Mouse (Mus musculus): ENCODE measurements around the gene Sla2. TPM values are rescaled to one million over a fixed set of nuclear protein-coding genes. Genes with fewer than 3 reads are reported as not detected.
A peak's percentile ranks its signal among the peaks of the same experiment; 100 is the strongest.
"Not testable (repeated sequence)": the region's sequence is repeated elsewhere in the genome, so short reads cannot be mapped to it uniquely, and the experiment has no call there.

The Sla2 gene
- polyA plus RNA-seq, 1 experiment from 2014 or later, result 1.9 TPM

GRCm38 (mm10) chr2:156919191-156919590 is 32.2 kb upstream of the Sla2 start:
- H3K27ac ChIP-seq, result not testable (repeated sequence)

GRCm38 (mm10) chr2:156918562-156918961 is 31.6 kb upstream of the Sla2 start:
- DNase-seq (ENCODE audit: low spot score), result peak; percentile 69
- WGBS, result 60% methylated on average over 4 of the region's 4 CpGs
- no peak overlapping the region for H3K27ac ChIP-seq

More at GRCm38 (mm10) chr2:156919191-156919590, 32.2 kb upstream of the Sla2 start:
- 81% methylated on average over 11 of the region's 11 CpGs for WGBS
- DNase-seq (ENCODE audit: low spot score), result peak; percentile 54
- not testable (repeated sequence) for H3K4me3 ChIP-seq; H3K4me1 ChIP-seq; H3K36me3 ChIP-seq; H3K27me3 ChIP-seq (ENCODE audit: insufficient read depth, poor library complexity, severe bottlenecking); H3K9me3 ChIP-seq

GRCm38 (mm10) chr2:156916419-156917125 is 29.6 kb upstream of the Sla2 start:
- H3K4me1 ChIP-seq, result peaks cover 5% of the 10 kb centered on the region; the same call in 1 of the 2 replicates
- no peaks in the 10 kb centered on the region for H3K27me3 ChIP-seq (ENCODE audit: insufficient read depth, poor library complexity, severe bottlenecking)
- no peak for DNase-seq (ENCODE audit: low spot score)
- no peaks in the 10 kb centered on the region for H3K9me3 ChIP-seq
- 88% methylated on average over 3 of the region's 3 CpGs for WGBS
- no peak overlapping the region for H3K4me3 ChIP-seq
- H3K36me3 ChIP-seq, result no peaks in the 10 kb centered on the region
- H3K27ac ChIP-seq, result no peak overlapping the region

More at GRCm38 (mm10) chr2:156918562-156918961, 31.6 kb upstream of the Sla2 start:
- H3K4me1 ChIP-seq, result peaks cover 5% of the 10 kb centered on the region; the same call in 1 of the 2 replicates
- no peaks in the 10 kb centered on the region for H3K9me3 ChIP-seq
- H3K27me3 ChIP-seq (ENCODE audit: insufficient read depth, poor library complexity, severe bottlenecking), result no peaks in the 10 kb centered on the region
- no peak overlapping the region for H3K4me3 ChIP-seq
- no peaks in the 10 kb centered on the region for H3K36me3 ChIP-seq

- no peaks in the 10 kb centered on the region for H3K27me3 ChIP-seq (ENCODE audit: insufficient read depth, poor library complexity, severe bottlenecking)
- 55% methylated on average over 3 of the region's 3 CpGs for WGBS
- H3K27ac ChIP-seq, result no peak overlapping the region
- H3K36me3 ChIP-seq, result no peaks in the 10 kb centered on the region
- no peaks in the 10 kb centered on the region for H3K9me3 ChIP-seq
- no peak overlapping the region for H3K4me3 ChIP-seq
- no peak for DNase-seq (ENCODE audit: low spot score)
- H3K4me1 ChIP-seq, result peaks cover 5% of the 10 kb centered on the region; the same call in 1 of the 2 replicates
Observed at GRCm38 (mm10) chr2:156915559-156915958, 28.6 kb upstream of the Sla2 start.

GRCm38 (mm10) chr2:156913191-156913590 is 26.2 kb upstream of the Sla2 start:
- no peak for DNase-seq (ENCODE audit: low spot score)
- Histone ChIP-seq H3K27ac (no peak overlapping the region), H3K36me3 (no peaks in the 10 kb centered on the region), H3K27me3 (ENCODE audit: insufficient read depth, poor library complexity, severe bottlenecking) (no peaks in the 10 kb centered on the region), H3K9me3 (no peaks in the 10 kb centered on the region), H3K4me3 (no peak overlapping the region), H3K4me1 (peaks cover 5% of the 10 kb centered on the region; the same call in 1 of the 2 replicates)
- WGBS, result 78% methylated on average over 5 of the region's 5 CpGs

GRCm38 (mm10) chr2:156905931-156906330 is 18.9 kb upstream of the Sla2 start:
- H3K4me1 ChIP-seq; H3K27me3 ChIP-seq (ENCODE audit: insufficient read depth, poor library complexity, severe bottlenecking); H3K27ac ChIP-seq; H3K4me3 ChIP-seq; DNase-seq (ENCODE audit: low spot score); H3K9me3 ChIP-seq; H3K36me3 ChIP-seq: not testable (repeated sequence)
- 20% methylated on average over 4 of the region's 4 CpGs for WGBS

GRCm38 (mm10) chr2:156904976-156905717 is 18.2 kb upstream of the Sla2 start:
- Histone ChIP-seq H3K4me3 (no peak overlapping the region), H3K36me3 (no peaks in the 10 kb centered on the region), H3K27ac (no peak overlapping the region), H3K9me3 (no peaks in the 10 kb centered on the region), H3K4me1 (peaks cover 6% of the 10 kb centered on the region; the same call in 1 of the 2 replicates), H3K27me3 (ENCODE audit: insufficient read depth, poor library complexity, severe bottlenecking) (no peaks in the 10 kb centered on the region)
- 21% methylated on average over 6 of the region's 6 CpGs for WGBS
- no peak for DNase-seq (ENCODE audit: low spot score)

GRCm38 (mm10) chr2:156903367-156903766 is 16.4 kb upstream of the Sla2 start:
- WGBS, result 37% methylated on average over 2 of the region's 2 CpGs

GRCm38 (mm10) chr2:156902411-156902810 is 15.4 kb upstream of the Sla2 start:
- 68% methylated on average over 4 of the region's 4 CpGs for WGBS
- H3K36me3 ChIP-seq; H3K27ac ChIP-seq; DNase-seq (ENCODE audit: low spot score); H3K27me3 ChIP-seq (ENCODE audit: insufficient read depth, poor library complexity, severe bottlenecking); H3K9me3 ChIP-seq; H3K4me3 ChIP-seq: not testable (repeated sequence)
- peaks cover 23% of the 10 kb centered on the region for H3K4me1 ChIP-seq

More at GRCm38 (mm10) chr2:156903367-156903766, 16.4 kb upstream of the Sla2 start:
- Histone ChIP-seq H3K4me1 (peaks cover 14% of the 10 kb centered on the region; the same call in 1 of the 2 replicates), H3K27me3 (ENCODE audit: insufficient read depth, poor library complexity, severe bottlenecking) (no peaks in the 10 kb centered on the region), H3K36me3 (no peaks in the 10 kb centered on the region), H3K27ac (no peak overlapping the region), H3K4me3 (no peak overlapping the region), H3K9me3 (no peaks in the 10 kb centered on the region)
- no peak for DNase-seq (ENCODE audit: low spot score)

GRCm38 (mm10) chr2:156901883-156902282 is 14.9 kb upstream of the Sla2 start:
- H3K27me3 ChIP-seq (ENCODE audit: insufficient read depth, poor library complexity, severe bottlenecking), result no peaks in the 10 kb centered on the region
- no peak overlapping the region for H3K4me3 ChIP-seq
- peaks cover 27% of the 10 kb centered on the region for H3K4me1 ChIP-seq
- no peaks in the 10 kb centered on the region for H3K36me3 ChIP-seq
- no peaks in the 10 kb centered on the region for H3K9me3 ChIP-seq
- DNase-seq (ENCODE audit: low spot score), result no peak
- 70% methylated on average over 6 of the region's 6 CpGs for WGBS
- no peak overlapping the region for H3K27ac ChIP-seq

- no peak for DNase-seq (ENCODE audit: low spot score)
- H3K4me1 ChIP-seq, result peaks cover 27% of the 10 kb centered on the region
- H3K27ac ChIP-seq, result no peak overlapping the region
- H3K27me3 ChIP-seq (ENCODE audit: insufficient read depth, poor library complexity, severe bottlenecking), result no peaks in the 10 kb centered on the region
- no peak overlapping the region for H3K4me3 ChIP-seq
- no peaks in the 10 kb centered on the region for H3K9me3 ChIP-seq
- H3K36me3 ChIP-seq, result no peaks in the 10 kb centered on the region
- WGBS, result 83% methylated on average over 2 of the region's 2 CpGs
Observed at GRCm38 (mm10) chr2:156901344-156901743, 14.4 kb upstream of the Sla2 start.

GRCm38 (mm10) chr2:156899184-156899583 is 12.2 kb upstream of the Sla2 start:
- WGBS, result 50% methylated on average over 4 of the region's 4 CpGs
- H3K9me3 ChIP-seq, result no peaks in the 10 kb centered on the region
- peaks cover 21% of the 10 kb centered on the region for H3K4me1 ChIP-seq
- H3K27me3 ChIP-seq (ENCODE audit: insufficient read depth, poor library complexity, severe bottlenecking), result no peaks in the 10 kb centered on the region
- no peak overlapping the region for H3K4me3 ChIP-seq
- DNase-seq (ENCODE audit: low spot score), result no peak
- H3K27ac ChIP-seq, result no peak overlapping the region
- H3K36me3 ChIP-seq, result no peaks in the 10 kb centered on the region

- H3K36me3 ChIP-seq, result no peaks in the 10 kb centered on the region
- 0 out of 2 replicates have a peak overlapping the region, but pooled peaks have one; percentile 48 for H3K27ac ChIP-seq
- peaks cover 21% of the 10 kb centered on the region for H3K4me1 ChIP-seq
- no peaks in the 10 kb centered on the region for H3K27me3 ChIP-seq (ENCODE audit: insufficient read depth, poor library complexity, severe bottlenecking)
- WGBS, result 39% methylated on average over 4 of the region's 4 CpGs
- no peak for DNase-seq (ENCODE audit: low spot score)
- H3K9me3 ChIP-seq, result no peaks in the 10 kb centered on the region
- H3K4me3 ChIP-seq, result no peak overlapping the region; the same call in 1 of the 2 replicates
Observed at GRCm38 (mm10) chr2:156898374-156898773, 11.4 kb upstream of the Sla2 start.

Measured in heart, embryonic 10.5 days (tissue).